Mouse (Mus musculus): ENCODE measurements around the gene Klhl22.

The Klhl22 gene

GRCm38 (mm10) chr16:17833681-17834399 is 74.4 kb downstream of the Klhl22 start:
- peak; percentile 35 to 48 for DNase-seq (ENCODE audit: low spot score in 2 of 2)

DNA sequence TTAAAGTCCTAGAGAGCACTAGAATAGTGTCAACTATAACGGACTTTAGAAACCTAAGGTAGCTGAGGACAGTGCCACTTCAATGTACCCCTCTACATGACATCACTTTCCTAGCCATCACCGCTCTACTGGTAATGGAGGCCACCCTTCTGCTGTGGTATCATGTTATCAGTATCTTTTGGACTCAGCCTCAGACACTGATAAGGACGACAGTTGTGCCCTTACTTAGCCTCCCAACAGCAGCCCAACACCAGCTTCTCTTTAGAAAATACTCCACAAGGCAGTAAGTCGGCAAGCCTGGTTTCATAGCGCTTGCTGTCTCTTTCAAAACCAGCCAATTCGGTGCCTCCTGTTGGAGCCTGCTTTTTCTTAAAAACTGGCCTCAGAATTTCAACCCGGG is 75.1 kb downstream of the Klhl22 start:
- DNase-seq (ENCODE audit: low spot score in 2 of 2): no peak

DNA sequence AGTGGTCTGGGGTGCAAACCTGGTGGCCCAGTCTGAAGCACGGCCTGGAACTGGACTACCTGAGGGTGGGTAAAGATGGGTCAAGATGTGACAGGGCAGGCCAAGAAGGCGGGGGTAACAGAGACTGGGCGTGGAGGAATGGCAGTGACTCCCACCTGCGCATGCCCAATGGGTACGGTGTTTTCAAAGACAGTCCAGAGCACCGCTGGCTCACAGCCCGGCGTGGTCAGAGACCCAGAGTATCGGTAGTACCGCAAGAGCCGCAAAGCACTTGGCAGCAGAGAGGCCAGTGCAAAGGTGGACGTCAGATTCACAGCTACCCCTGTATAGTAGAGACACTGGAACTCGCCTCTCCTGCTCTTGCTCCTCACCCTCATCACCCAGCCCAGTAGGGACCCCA is 76.1 kb downstream of the Klhl22 start:
- DNase-seq (ENCODE audit: low spot score in 2 of 2): no peak

- DNase-seq (ENCODE audit: low spot score in 2 of 2): no peak
Measured at GRCm38 (mm10) chr16:17838051-17838450, 78.6 kb downstream of the Klhl22 start, which contains the start of gene Car15. Gene Car15 (minus strand): TSS chr16:17838364.

DNA sequence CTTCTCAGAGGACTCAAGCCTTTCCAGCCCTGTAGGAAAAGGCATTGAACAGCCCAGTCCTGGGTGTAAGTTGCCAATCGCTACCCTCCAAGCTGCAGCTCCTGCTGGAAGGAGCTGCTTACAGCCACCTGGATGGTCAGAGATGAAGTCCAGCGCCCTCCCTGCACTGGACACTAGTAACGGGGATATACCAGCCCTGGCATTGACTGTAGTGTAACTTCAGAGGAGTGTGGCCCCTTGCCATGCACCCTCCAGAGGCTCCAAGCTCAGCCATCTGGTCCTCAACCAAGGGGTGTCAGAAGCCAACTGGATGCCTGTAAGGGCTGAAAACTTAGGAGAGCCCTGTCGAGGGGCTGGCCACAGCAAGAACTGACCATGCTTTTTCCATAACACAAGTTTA is 80.6 kb downstream of the Klhl22 start:
- no peak for DNase-seq (ENCODE audit: low spot score in 2 of 2)

DNA sequence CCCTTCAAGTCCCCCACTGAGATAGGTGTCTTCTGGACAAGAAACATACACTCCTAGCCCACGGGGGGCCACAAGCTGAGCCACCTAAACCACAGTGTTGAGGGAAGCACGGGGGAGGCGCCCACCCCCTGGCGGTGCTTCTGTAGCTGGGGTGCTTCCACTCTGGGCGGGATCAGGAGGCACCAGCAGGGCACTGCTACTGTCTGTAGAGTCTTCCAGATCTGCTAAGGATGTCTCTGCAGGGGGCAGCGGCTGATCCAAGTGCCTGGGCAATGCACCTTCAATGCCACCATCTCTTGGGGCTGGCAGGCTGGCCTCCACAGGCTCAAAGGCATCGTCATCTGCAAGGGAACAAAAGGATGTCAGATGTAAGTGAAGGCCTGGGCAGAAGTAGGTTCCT is 83.0 kb downstream of the Klhl22 start:
- DNase-seq (ENCODE audit: low spot score in 2 of 2): no peak
